Mouse (Mus musculus): ENCODE measurements at regions not wholly inside any gene's neighbourhood (a gene's known extent, or its start where the extent isn't known, plus 50 kb on each side); places are given as distances from the start of the nearest gene placed in this dataset.

GRCm38 (mm10) chr17:65000626-65001135 is 164.8 kb upstream of the 4930583I09Rik start:
- 81% methylated on average over 5 of the region's 5 CpGs for WGBS
- no peak overlapping the region for H3K27ac ChIP-seq (ENCODE audit: insufficient read depth, low read length)
- DNase-seq, result no peak
- no peak overlapping the region for H3K4me3 ChIP-seq (replicated peaks; ENCODE audit: insufficient read depth, low read depth, low read length)
- H3K27me3 ChIP-seq (ENCODE audit: control insufficient read depth, insufficient read depth, low read length), result no peaks in the 10 kb centered on the region
- TF ChIP-seq POLR2A (IDR thresholded peaks at IDR 0.05; ENCODE audit: borderline replicate concordance, insufficient read depth, low read length) (no peak), CTCF (IDR thresholded peaks at IDR 0.05; ENCODE audit: borderline replicate concordance, insufficient read depth, low read depth, low read length) (no peak)
- no peaks in the 10 kb centered on the region for H3K4me1 ChIP-seq (ENCODE audit: control insufficient read depth, insufficient read depth, low read length)

GRCm38 (mm10) chr17:64994483-64994882 is 158.6 kb upstream of the 4930583I09Rik start:
- Histone ChIP-seq H3K4me3 (replicated peaks; ENCODE audit: insufficient read depth, low read depth, low read length) (no peak overlapping the region), H3K4me1 (ENCODE audit: control insufficient read depth, insufficient read depth, low read length) (no peaks in the 10 kb centered on the region), H3K27ac (ENCODE audit: insufficient read depth, low read length) (no peak overlapping the region), H3K27me3 (ENCODE audit: control insufficient read depth, insufficient read depth, low read length) (no peaks in the 10 kb centered on the region)
- 91% methylated on average over 10 of the region's 10 CpGs for WGBS
- no peak for TF ChIP-seq POLR2A (IDR thresholded peaks at IDR 0.05; ENCODE audit: borderline replicate concordance, insufficient read depth, low read length)
- no peak for TF ChIP-seq CTCF (IDR thresholded peaks at IDR 0.05; ENCODE audit: borderline replicate concordance, insufficient read depth, low read depth, low read length)
- no peak for DNase-seq

GRCm38 (mm10) chr17:64991262-64991661 is 155.4 kb upstream of the 4930583I09Rik start:
- TF ChIP-seq CTCF (IDR thresholded peaks at IDR 0.05; ENCODE audit: borderline replicate concordance, insufficient read depth, low read depth, low read length) (no peak), POLR2A (IDR thresholded peaks at IDR 0.05; ENCODE audit: borderline replicate concordance, insufficient read depth, low read length) (no peak)
- no peak for DNase-seq
- 78% methylated on average over 3 of the region's 3 CpGs for whole genome bisulfite sequencing
- H3K4me3 ChIP-seq (replicated peaks; ENCODE audit: insufficient read depth, low read depth, low read length), result no peak overlapping the region
- H3K4me1 ChIP-seq (ENCODE audit: control insufficient read depth, insufficient read depth, low read length), result no peaks in the 10 kb centered on the region
- no peak overlapping the region for H3K27ac ChIP-seq (ENCODE audit: insufficient read depth, low read length)
- H3K27me3 ChIP-seq (ENCODE audit: control insufficient read depth, insufficient read depth, low read length), result no peaks in the 10 kb centered on the region

- TF ChIP-seq CTCF (IDR thresholded peaks at IDR 0.05; ENCODE audit: borderline replicate concordance, insufficient read depth, low read depth, low read length), result no peak
- TF ChIP-seq POLR2A (IDR thresholded peaks at IDR 0.05; ENCODE audit: borderline replicate concordance, insufficient read depth, low read length), result no peak
- no peak for DNase-seq
- H3K27me3 ChIP-seq (ENCODE audit: control insufficient read depth, insufficient read depth, low read length), result no peaks in the 10 kb centered on the region
- H3K4me3 ChIP-seq (replicated peaks; ENCODE audit: insufficient read depth, low read depth, low read length), result no peak overlapping the region
- H3K4me1 ChIP-seq (ENCODE audit: control insufficient read depth, insufficient read depth, low read length), result no peaks in the 10 kb centered on the region
- 84% methylated on average over 14 of the region's 14 CpGs for WGBS
- H3K27ac ChIP-seq (ENCODE audit: insufficient read depth, low read length), result no peak overlapping the region
Measured at GRCm38 (mm10) chr17:64984276-64985011, 148.6 kb upstream of the 4930583I09Rik start.

GRCm38 (mm10) chr17:64983480-64983879 is 147.6 kb upstream of the 4930583I09Rik start:
- TF ChIP-seq POLR2A (IDR thresholded peaks at IDR 0.05; ENCODE audit: borderline replicate concordance, insufficient read depth, low read length) (no peak), CTCF (IDR thresholded peaks at IDR 0.05; ENCODE audit: borderline replicate concordance, insufficient read depth, low read depth, low read length) (no peak)
- WGBS, result 80% methylated on average over 2 of the region's 2 CpGs
- no peak overlapping the region for H3K27ac ChIP-seq (ENCODE audit: insufficient read depth, low read length)
- H3K4me3 ChIP-seq (replicated peaks; ENCODE audit: insufficient read depth, low read depth, low read length), result no peak overlapping the region
- no peaks in the 10 kb centered on the region for H3K27me3 ChIP-seq (ENCODE audit: control insufficient read depth, insufficient read depth, low read length)
- DNase-seq, result no peak
- no peaks in the 10 kb centered on the region for H3K4me1 ChIP-seq (ENCODE audit: control insufficient read depth, insufficient read depth, low read length)

GRCm38 (mm10) chr17:64964153-64964552 is 128.3 kb upstream of the 4930583I09Rik start:
- WGBS, result 89% methylated on average over 4 of the region's 4 CpGs
- no peaks in the 10 kb centered on the region for H3K4me1 ChIP-seq (ENCODE audit: control insufficient read depth, insufficient read depth, low read length)
- H3K27me3 ChIP-seq (ENCODE audit: control insufficient read depth, insufficient read depth, low read length), result no peaks in the 10 kb centered on the region
- TF ChIP-seq CTCF (IDR thresholded peaks at IDR 0.05; ENCODE audit: borderline replicate concordance, insufficient read depth, low read depth, low read length), result no peak
- no peak for TF ChIP-seq POLR2A (IDR thresholded peaks at IDR 0.05; ENCODE audit: borderline replicate concordance, insufficient read depth, low read length)
- H3K27ac ChIP-seq (ENCODE audit: insufficient read depth, low read length), result no peak overlapping the region
- no peak for DNase-seq
- no peak overlapping the region for H3K4me3 ChIP-seq (replicated peaks; ENCODE audit: insufficient read depth, low read depth, low read length)

GRCm38 (mm10) chr17:64961887-64962286 is 126.0 kb upstream of the 4930583I09Rik start:
- 90% methylated on average over 2 of the region's 2 CpGs for whole genome bisulfite sequencing

GRCm38 (mm10) chr17:64957495-64957894 is 121.6 kb upstream of the 4930583I09Rik start:
- no peaks in the 10 kb centered on the region for H3K27me3 ChIP-seq (ENCODE audit: control insufficient read depth, insufficient read depth, low read length)
- H3K27ac ChIP-seq (ENCODE audit: insufficient read depth, low read length), result no peak overlapping the region
- 77% methylated on average over 9 of the region's 9 CpGs for WGBS
- TF ChIP-seq POLR2A (IDR thresholded peaks at IDR 0.05; ENCODE audit: borderline replicate concordance, insufficient read depth, low read length), result no peak
- no peak for TF ChIP-seq CTCF (IDR thresholded peaks at IDR 0.05; ENCODE audit: borderline replicate concordance, insufficient read depth, low read depth, low read length)
- H3K4me1 ChIP-seq (ENCODE audit: control insufficient read depth, insufficient read depth, low read length), result no peaks in the 10 kb centered on the region
- DNase-seq, result no peak
- no peak overlapping the region for H3K4me3 ChIP-seq (replicated peaks; ENCODE audit: insufficient read depth, low read depth, low read length)

More at GRCm38 (mm10) chr17:64961887-64962286, 126.0 kb upstream of the 4930583I09Rik start:
- H3K27ac ChIP-seq (ENCODE audit: insufficient read depth, low read length), result no peak overlapping the region
- no peak for DNase-seq
- TF ChIP-seq CTCF (IDR thresholded peaks at IDR 0.05; ENCODE audit: borderline replicate concordance, insufficient read depth, low read depth, low read length), result no peak
- TF ChIP-seq POLR2A (IDR thresholded peaks at IDR 0.05; ENCODE audit: borderline replicate concordance, insufficient read depth, low read length), result no peak
- no peaks in the 10 kb centered on the region for H3K4me1 ChIP-seq (ENCODE audit: control insufficient read depth, insufficient read depth, low read length)
- H3K4me3 ChIP-seq (replicated peaks; ENCODE audit: insufficient read depth, low read depth, low read length), result no peak overlapping the region
- H3K27me3 ChIP-seq (ENCODE audit: control insufficient read depth, insufficient read depth, low read length), result no peaks in the 10 kb centered on the region

All from cerebellum, adult 2 months (tissue).